Mouse (Mus musculus) bone marrow, adult 2 months (tissue): Measurements from ENCODE around the gene Fxyd1. TPM values are rescaled to one million over a fixed set of nuclear protein-coding genes. Genes with fewer than 3 reads are reported as not detected.

Experiments
- H3K27ac ChIP-seq: fragments of 200-500 bp; 2 replicates; pipeline ENCODE4 v1.5.1; 2012; ENCODE audit warnings: low read depth, mild to moderate bottlenecking, control low read depth, inconsistent platforms, low read length; ENCODE audit not compliant: control insufficient read depth, poor library complexity, insufficient read depth
- H3K4me1 ChIP-seq: fragments of 200-500 bp; 2 replicates; pipeline ENCODE4 v1.6.1; 2011; ENCODE audit warnings: low read length; ENCODE audit not compliant: control insufficient read depth, insufficient read depth
- H3K4me3 ChIP-seq: fragments of 200-500 bp; replicated peaks from 2 replicates; pipeline ENCODE3; 2011; ENCODE audit warnings: mild to moderate bottlenecking, low read depth, low read length, control low read depth; ENCODE audit not compliant: control insufficient read depth
- CTCF ChIP-seq: fragments of 200-500 bp; IDR thresholded peaks from 2 replicates; pipeline ENCODE4 v1.5.1; 2011; ENCODE audit warnings: low read length, control low read depth; ENCODE audit not compliant: control insufficient read depth, insufficient read depth
- POLR2A ChIP-seq: fragments of 200-500 bp; IDR thresholded peaks from 2 replicates; pipeline ENCODE4 v1.6.1; 2011; ENCODE audit warnings: low read depth, mild to moderate bottlenecking, control low read depth, low read length, borderline replicate concordance; ENCODE audit not compliant: control insufficient read depth
- WGBS: fragments of 180-500 bp; shearing (Covaris S2); methylation state at CpG from one replicate; pipeline ENCODE4 v1.1.7; 2018; 5-methylcytosine and 5-hydroxymethylcytosine counted together
- polyA plus RNA-seq: library from polyadenylated mRNA; stranded (reverse); fragments of >200 nt; gene quantifications from 2 replicates; pipeline ENCODE4 v1.2.4, GENCODE M21; 2011; ENCODE audit warnings: low replicate concordance; ENCODE audit not compliant: missing spikeins, insufficient read depth, insufficient read length

Gene Fxyd1
- polyA plus RNA-seq, 1 experiment: 16.2 TPM

GRCm38 (mm10) chr7:31033409-31034165 is 23.4 kb downstream of the Fxyd1 start:
- H3K4me1 ChIP-seq: peaks cover 19% of the 10 kb centered on the region
- 28% methylated on average over 9 of the region's 9 CpGs for WGBS

DNA sequence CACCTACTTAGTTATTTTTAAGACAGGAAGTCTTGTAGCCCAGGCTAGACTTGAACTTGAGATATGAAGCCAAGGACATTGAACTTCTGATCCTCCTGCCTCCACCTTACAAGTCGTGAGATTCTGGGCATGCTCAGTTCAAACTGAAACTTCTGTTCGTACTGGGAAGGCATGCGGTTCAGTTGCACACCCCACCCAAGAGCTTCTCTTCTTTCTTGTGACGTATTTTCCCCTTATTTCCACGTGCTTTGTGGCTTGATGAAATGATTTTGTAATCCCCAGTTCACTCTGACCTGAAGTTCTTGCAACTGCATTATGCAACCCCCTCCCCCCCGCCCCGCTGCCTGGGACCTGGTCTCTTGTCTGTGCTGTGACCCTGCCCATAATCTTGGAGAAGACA is 25.3 kb downstream of the Fxyd1 start:
- Histone ChIP-seq H3K4me1 (peaks cover 17% of the 10 kb centered on the region), H3K4me3 (no peak overlapping the region), H3K27ac (peak overlapping the region; percentile 94)
- TF ChIP-seq CTCF: no peak
- 31% methylated on average over 7 of the region's 7 CpGs for WGBS

More at GRCm38 (mm10) chr7:31033409-31034165, 23.4 kb downstream of the Fxyd1 start:
- H3K27ac ChIP-seq: peak overlapping the region; percentile 95
- TF ChIP-seq POLR2A: no peak
- 0 out of 2 replicates have a peak, but pooled peaks have one; percentile 7 for TF ChIP-seq CTCF
- no peak overlapping the region for H3K4me3 ChIP-seq

DNA sequence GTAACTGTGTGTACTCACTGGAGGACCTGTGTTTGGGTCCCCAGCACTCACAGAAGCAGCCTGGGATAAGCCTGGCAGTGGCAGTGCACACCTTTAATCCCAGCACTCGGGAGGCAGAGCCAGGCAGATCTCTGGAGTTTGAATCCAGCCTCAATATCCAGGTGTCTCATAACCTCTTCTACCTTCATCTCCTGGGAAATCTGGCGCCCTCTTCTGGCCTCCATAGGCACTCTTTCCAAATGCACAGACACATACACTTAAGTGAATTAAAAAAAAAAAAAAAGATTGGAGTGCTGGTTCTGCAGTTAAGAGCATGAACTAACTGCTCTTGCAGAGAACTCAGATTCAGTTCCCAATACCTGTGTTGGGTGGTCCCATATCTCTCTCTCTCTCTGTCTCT is 26.3 kb downstream of the Fxyd1 start:
- Histone ChIP-seq H3K27ac (no peak overlapping the region), H3K4me1 (peaks cover 17% of the 10 kb centered on the region), H3K4me3 (no peak overlapping the region)
- WGBS: 52% methylated on average over 2 of the region's 2 CpGs
- TF ChIP-seq CTCF: no peak
- no peak for TF ChIP-seq POLR2A

DNA sequence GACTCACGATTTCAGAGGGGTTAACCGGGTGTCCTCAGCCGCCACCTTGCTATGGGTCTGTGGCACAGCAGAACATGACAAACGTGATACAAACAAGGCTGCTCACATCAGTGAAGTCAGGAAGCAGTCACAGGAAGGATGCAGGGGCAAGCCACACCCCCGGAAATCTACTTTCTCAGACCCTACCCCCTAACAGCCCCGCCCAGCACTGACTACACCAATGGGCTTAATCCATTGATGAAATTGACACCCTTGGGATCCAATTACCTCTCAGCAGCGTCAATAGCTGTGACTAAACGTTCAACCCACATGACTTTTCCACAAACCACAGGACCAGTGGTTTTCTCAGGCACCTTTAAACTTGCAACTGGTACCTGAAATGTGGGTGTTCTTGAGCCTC is 28.4 kb downstream of the Fxyd1 start:
- TF ChIP-seq CTCF (no peak), POLR2A (no peak)
- Histone ChIP-seq H3K27ac (no peak overlapping the region), H3K4me3 (no peak overlapping the region), H3K4me1 (peaks cover 8% of the 10 kb centered on the region)
- WGBS: 67% methylated on average over 8 of the region's 8 CpGs

DNA sequence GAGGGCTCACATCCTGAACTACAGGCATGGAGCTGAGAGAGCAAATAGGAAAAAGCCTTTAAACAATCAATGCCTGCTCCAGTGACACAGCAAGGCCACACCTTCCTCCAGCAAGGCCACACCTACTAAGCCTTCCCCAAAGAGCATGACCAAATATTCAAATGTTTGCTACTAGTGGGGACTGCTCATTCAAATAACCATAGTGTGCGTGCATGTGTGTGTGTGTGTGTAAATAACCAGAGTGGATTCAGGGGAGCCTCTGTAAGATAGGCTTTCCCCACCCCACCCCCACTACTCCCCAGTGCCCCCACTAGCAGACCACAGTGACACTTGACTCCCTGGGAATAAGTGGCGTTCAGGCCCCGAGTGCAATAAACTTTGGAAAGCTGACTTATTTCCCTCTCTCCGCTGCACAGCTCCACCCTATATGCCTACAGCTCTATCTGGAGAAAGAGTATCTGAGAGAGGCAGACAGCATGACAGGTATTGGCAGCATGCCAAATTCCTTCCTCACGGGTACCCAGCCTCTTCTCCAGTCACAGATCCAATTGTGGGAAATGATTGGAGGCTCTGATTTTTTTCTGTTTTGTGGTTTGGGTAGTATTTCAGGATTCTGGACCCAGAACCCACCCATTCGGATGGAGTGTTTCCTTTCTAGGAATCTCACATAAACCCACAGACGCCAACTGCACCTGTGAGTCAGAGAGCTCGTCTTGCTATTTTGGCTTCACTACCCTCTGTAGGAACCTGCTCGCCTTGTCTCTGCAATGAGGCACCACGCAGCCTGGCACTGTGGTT is 39.7 kb downstream of the Fxyd1 start:
- Histone ChIP-seq H3K27ac (no peak overlapping the region), H3K4me3 (no peak overlapping the region), H3K4me1 (no peaks in the 10 kb centered on the region; the same call in 1 of the 2 replicates)
- 56% methylated on average over 10 of the region's 10 CpGs for WGBS
- TF ChIP-seq POLR2A (no peak), CTCF (no peak)

DNA sequence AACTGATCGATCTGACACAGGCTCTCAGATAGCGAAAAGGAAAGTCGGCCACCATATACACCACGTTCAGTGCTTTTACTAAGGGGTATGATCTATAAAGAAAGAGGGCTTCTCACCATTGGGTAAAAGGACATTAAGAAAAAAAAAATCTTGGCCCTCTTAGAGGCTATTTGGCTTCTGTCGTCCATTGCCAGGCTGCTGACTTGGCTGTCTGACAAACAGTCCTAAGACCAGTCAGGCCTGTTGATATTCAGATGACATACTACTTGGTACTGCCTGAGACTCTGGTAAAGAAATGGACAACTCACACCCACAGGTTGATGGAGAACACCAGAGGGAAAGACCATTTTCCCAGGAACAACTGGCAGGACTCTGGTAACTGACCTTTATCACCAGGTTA is 44.0 kb downstream of the Fxyd1 start:
- 82% methylated on average over 5 of the region's 5 CpGs for WGBS
- Histone ChIP-seq H3K27ac (no peak overlapping the region), H3K4me3 (no peak overlapping the region), H3K4me1 (peaks cover 3% of the 10 kb centered on the region; the same call in 1 of the 2 replicates)
- TF ChIP-seq CTCF (no peak), POLR2A (no peak)

GRCm38 (mm10) chr7:31008889-31009288 is 48.1 kb downstream of the Fxyd1 start:
- Histone ChIP-seq H3K27ac (peak overlapping the region; percentile 34), H3K4me1 (peaks cover 5% of the 10 kb centered on the region; the same call in 1 of the 2 replicates), H3K4me3 (no peak overlapping the region)
- 48% methylated on average over 3 of the region's 3 CpGs for WGBS
- TF ChIP-seq POLR2A: no peak
- no peak for TF ChIP-seq CTCF

DNA sequence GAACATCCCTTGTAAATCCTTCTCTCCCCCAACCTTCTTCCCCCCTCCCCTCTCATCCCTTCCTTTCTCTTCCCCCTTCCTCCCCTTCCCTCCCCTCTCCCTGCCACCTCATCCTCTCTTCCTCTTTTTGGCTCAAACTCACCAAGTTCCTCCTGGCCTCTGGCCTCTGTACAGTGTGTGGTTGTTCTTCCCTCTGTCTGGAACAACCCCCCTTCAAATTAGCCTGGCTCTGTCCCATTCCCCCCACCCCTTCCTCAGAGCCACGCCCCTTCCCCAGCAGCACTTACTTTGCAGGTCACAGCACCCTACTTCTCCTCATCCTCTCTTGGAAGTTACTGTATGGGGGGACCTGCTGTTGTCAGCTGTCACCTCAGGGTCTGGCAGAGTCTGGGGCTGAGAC is 48.8 kb downstream of the Fxyd1 start:
- Histone ChIP-seq H3K4me3 (no peak overlapping the region), H3K27ac (peak overlapping the region; percentile 41), H3K4me1 (peaks cover 5% of the 10 kb centered on the region; the same call in 1 of the 2 replicates)
- 0% methylated on average over 1 of the region's 1 CpGs for WGBS
- TF ChIP-seq POLR2A (no peak), CTCF (no peak)
